Mouse (Mus musculus): ENCODE data around the gene Supt3.

DNA sequence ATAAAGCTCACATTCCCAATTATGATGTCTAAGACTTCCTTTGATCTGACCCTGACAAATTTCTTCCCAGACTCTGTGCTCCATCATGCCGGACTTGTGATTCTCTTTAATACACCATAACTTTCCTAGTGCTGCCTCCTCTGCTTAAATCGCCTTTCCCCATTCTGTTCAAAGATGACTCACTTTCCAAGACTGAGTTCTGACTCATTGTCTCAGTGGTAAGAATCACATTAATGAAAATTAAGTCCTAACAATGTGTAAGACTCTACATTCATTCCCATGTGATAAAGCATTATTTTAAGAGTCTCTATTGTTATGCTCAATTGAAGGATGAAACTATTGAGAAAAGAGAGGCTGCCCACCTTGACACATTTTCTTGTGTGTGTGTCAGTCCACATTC is 6.1 kb upstream of the Supt3 start:
- no peak for TF ChIP-seq CTCF (IDR thresholded peaks at IDR 0.05; ENCODE audit: insufficient read depth, low read depth, low read length)
- no peak for TF ChIP-seq POLR2A (IDR thresholded peaks at IDR 0.05; ENCODE audit: insufficient read depth, low read depth, low read length)
